Mouse (Mus musculus): ENCODE measurements around the gene Eif3m. TPM values are rescaled to one million over a fixed set of nuclear protein-coding genes. Genes with fewer than 3 reads are reported as not detected.

The Eif3m gene
- polyA plus RNA-seq, 1 experiment from 2014 or later, result 250 TPM

DNA sequence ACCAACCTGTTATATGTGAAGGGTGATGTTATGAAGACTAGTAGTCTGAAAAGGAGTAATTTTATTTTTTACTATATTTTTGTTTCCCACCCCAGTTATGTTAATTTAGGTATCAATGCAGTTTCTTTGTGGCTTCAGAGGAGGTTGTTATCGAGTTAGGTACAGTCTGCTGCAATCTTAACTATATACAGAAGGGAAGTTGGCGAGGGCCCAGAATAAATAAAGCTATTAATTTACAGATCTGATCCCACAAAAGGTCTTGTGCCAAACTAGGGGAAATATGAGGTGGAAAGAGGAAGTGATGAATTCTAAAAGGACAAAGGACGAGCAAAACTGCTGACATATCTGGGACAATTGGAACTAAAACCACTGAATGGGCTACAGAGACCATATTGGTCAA, 20.7 kb downstream of the Eif3m start:
- Histone ChIP-seq H3K27me3 (replicated peaks) (no peaks in the 10 kb centered on the region), H3K36me3 (peaks cover 43% of the 10 kb centered on the region), H3K27ac (no peak overlapping the region), H3K4me1 (no peaks in the 10 kb centered on the region), H3K4me3 (no peak overlapping the region), H3K9ac (no peak overlapping the region), H3K4me2 (no peak overlapping the region), H3K9me3 (replicated peaks) (no peaks in the 10 kb centered on the region)
- WGBS (ENCODE audit: insufficient replicate concordance), result 79% methylated on average over 3 of the region's 3 CpGs
- no peak for ATAC-seq

DNA sequence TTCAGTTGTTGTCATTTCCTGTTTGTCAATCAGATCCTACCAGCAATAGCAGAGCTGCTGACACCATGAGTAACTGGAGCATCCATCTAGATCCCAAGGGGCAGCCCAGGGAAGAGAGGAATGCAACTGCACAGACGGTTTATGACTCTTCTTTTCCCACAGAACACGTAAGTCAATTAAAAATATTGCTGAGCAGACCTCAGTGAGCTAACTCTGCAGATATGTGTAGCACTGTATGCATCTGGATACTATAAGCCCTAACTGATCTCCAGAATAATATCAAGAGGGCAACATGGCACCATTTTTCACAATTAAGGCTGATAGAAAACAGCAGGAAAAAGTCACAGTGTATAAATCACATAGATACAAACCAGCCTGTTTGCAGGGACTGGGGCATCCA, 22.4 kb downstream of the Eif3m start:
- no peaks in the 10 kb centered on the region for H3K9me3 ChIP-seq (replicated peaks)
- ATAC-seq, result no peak
- no peak overlapping the region for H3K4me2 ChIP-seq
- H3K9ac ChIP-seq, result no peak overlapping the region
- H3K4me1 ChIP-seq, result no peaks in the 10 kb centered on the region
- WGBS (ENCODE audit: insufficient replicate concordance), result 73% methylated on average over 2 of the region's 2 CpGs
- H3K27me3 ChIP-seq (replicated peaks), result no peaks in the 10 kb centered on the region
- H3K36me3 ChIP-seq, result peaks cover 34% of the 10 kb centered on the region
- H3K27ac ChIP-seq, result no peak overlapping the region
- no peak overlapping the region for H3K4me3 ChIP-seq

DNA sequence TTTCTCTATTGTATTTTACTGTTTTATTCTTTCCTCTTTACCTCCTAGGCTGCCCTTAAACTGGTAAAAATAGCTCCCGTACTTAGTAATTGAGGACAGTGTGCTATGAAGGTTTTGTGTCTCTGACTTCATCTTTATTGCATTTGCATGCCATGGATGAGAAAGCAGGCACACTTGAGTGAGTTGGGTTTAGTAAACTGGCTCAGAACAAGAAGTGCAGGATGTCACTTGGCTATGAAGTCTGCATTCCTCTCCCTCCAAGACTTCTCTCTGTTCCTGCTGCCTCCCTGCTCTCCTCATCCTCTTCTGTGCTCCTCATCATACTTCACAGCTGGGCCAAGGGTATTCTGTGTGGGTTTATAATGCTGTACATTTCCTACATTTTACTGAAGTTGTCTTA, 27.9 kb downstream of the Eif3m start:
- no peak overlapping the region for H3K4me2 ChIP-seq
- no peaks in the 10 kb centered on the region for H3K27me3 ChIP-seq (replicated peaks)
- no peaks in the 10 kb centered on the region for H3K4me1 ChIP-seq
- no peaks in the 10 kb centered on the region for H3K36me3 ChIP-seq
- H3K27ac ChIP-seq, result no peak overlapping the region
- no peaks in the 10 kb centered on the region for H3K9me3 ChIP-seq (replicated peaks)
- 78% methylated on average over 1 of the region's 1 CpGs for WGBS (ENCODE audit: insufficient replicate concordance)
- H3K4me3 ChIP-seq, result no peak overlapping the region
- H3K9ac ChIP-seq, result no peak overlapping the region
- no peak for ATAC-seq

DNA sequence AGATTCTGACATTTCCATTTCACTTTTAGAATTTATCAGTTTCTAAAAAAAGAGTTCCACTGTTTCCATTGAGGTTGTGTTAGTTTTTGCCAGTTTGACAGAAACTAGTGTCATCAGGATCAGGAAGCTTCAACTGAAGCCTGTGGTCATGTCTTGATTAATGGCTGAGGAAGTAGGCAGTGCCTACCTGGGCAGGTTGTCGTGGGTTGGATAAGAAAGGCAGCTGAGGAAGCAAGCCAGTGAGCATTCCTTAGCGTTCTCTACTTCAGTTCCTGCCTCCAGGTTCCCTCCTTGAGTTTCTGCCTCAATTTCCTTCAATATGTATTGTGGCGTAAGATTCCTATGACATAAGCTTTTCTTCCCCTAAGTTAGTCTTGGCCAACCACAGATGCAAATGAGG, 31.1 kb downstream of the Eif3m start:
- ATAC-seq, result no peak
- Histone ChIP-seq H3K9ac (no peak overlapping the region), H3K27me3 (replicated peaks) (no peaks in the 10 kb centered on the region), H3K4me3 (no peak overlapping the region), H3K9me3 (replicated peaks) (no peaks in the 10 kb centered on the region), H3K4me2 (no peak overlapping the region), H3K36me3 (no peaks in the 10 kb centered on the region), H3K4me1 (no peaks in the 10 kb centered on the region), H3K27ac (no peak overlapping the region)
- WGBS (ENCODE audit: insufficient replicate concordance), result 29% methylated on average over 3 of the region's 3 CpGs

DNA sequence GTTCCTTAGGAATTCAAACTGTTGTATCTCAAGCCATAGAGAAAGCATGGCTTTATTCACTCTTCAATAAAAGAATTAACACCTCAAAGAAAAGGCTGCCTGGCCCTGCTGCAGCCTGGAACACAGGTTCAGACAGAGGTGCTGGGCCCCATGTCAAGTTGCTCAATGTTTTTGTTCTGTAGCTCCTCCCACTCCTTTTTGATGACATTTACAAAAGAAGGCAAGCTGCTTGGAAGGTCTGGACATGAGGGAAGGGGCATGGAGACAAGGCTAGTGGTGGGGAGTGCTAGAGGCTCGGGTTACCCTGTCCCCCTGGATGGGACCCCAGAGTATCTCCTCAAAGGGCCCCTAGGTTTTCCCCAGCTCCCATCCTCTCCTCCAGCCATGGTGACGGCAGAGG, 35.2 kb downstream of the Eif3m start:
- no peaks in the 10 kb centered on the region for H3K9me3 ChIP-seq (replicated peaks)
- H3K9ac ChIP-seq, result no peak overlapping the region
- no peak overlapping the region for H3K4me2 ChIP-seq
- H3K27ac ChIP-seq, result no peak overlapping the region
- whole genome bisulfite sequencing (ENCODE audit: insufficient replicate concordance), result 45% methylated on average over 2 of the region's 2 CpGs
- H3K27me3 ChIP-seq (replicated peaks), result no peaks in the 10 kb centered on the region
- no peaks in the 10 kb centered on the region for H3K4me1 ChIP-seq
- no peaks in the 10 kb centered on the region for H3K36me3 ChIP-seq
- no peak for ATAC-seq
- H3K4me3 ChIP-seq, result no peak overlapping the region

DNA sequence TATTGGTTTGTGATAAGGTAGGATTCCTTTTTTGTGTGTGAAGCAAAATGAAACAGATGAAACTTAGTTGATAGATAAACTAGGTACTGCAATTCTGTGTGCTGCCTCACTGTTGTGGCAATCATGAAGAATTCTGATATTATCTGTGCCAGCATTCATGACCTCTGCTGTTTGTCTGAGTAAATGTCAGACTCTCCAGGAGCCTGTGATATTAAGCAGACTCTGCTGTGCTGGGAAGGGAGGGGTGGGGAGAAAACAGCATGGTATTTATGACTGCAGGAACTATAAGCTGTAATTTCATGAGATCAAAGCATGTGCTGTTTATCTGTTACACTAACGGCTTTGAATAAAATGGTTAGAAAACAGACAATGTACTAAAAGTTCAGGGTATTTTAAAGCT, 52.4 kb downstream of the Eif3m start:
- H3K4me1 ChIP-seq, result no peaks in the 10 kb centered on the region
- no peak overlapping the region for H3K4me2 ChIP-seq
- ATAC-seq, result no peak
- H3K27ac ChIP-seq, result no peak overlapping the region
- no peak overlapping the region for H3K9ac ChIP-seq
- H3K9me3 ChIP-seq (replicated peaks), result no peaks in the 10 kb centered on the region
- WGBS (ENCODE audit: insufficient replicate concordance), result 61% methylated on average over 1 of the region's 1 CpGs
- H3K4me3 ChIP-seq, result no peak overlapping the region
- no peaks in the 10 kb centered on the region for H3K36me3 ChIP-seq
- no peaks in the 10 kb centered on the region for H3K27me3 ChIP-seq (replicated peaks)

Other genes with a start within 250 kb of the Eif3m start
- 3.6 and 3.7 TPM in 2 replicates for gene Qser1, start 200.3 kb downstream of the Eif3m start, polyA plus RNA-seq (2016; fragmentation: Nextera tagmentation; extraction: Ambion mirVana)
- gene Prrg4, start 167.2 kb downstream of the Eif3m start, polyA plus RNA-seq (2016; fragmentation: Nextera tagmentation; extraction: Ambion mirVana), result 0.16 and 0.23 TPM in 2 replicates
- gene Ccdc73, start 149.3 kb downstream of the Eif3m start, polyA plus RNA-seq (2016; fragmentation: Nextera tagmentation; extraction: Ambion mirVana), result 3.7 and 4.8 TPM in 2 replicates
- not detected in 2 replicates for gene Gm11060, start 74.9 kb upstream of the Eif3m start, polyA plus RNA-seq (2016; fragmentation: Nextera tagmentation; extraction: Ambion mirVana)
- gene Wt1, start 109.4 kb upstream of the Eif3m start, polyA plus RNA-seq (2016; fragmentation: Nextera tagmentation; extraction: Ambion mirVana), result 6.6 and 7.2 TPM in 2 replicates
- 0.49 and 1.1 TPM in 2 replicates for gene Them7, start 207.2 kb upstream of the Eif3m start, polyA plus RNA-seq (2016; fragmentation: Nextera tagmentation; extraction: Ambion mirVana)